Mouse (Mus musculus) E14TG2a.4 (cell line): ENCODE data around the gene Tanc2.

Experiments
- CTCF ChIP-seq: conservative IDR thresholded peaks from 2 replicates; pipeline ENCODE4 v1.5.1; 2014; ENCODE audit warnings: low read length
- NANOG ChIP-seq: IDR thresholded peaks from 2 replicates; pipeline ENCODE4 v1.6.1; 2014; ENCODE audit warnings: borderline replicate concordance, low read length, mixed read lengths
- POU5F1 ChIP-seq: IDR thresholded peaks from 2 replicates; pipeline ENCODE4 v1.6.1; 2014; ENCODE audit warnings: low read length, borderline replicate concordance

- no peak for TF ChIP-seq CTCF
- TF ChIP-seq NANOG = no peak
- TF ChIP-seq POU5F1 = no peak
Observed at GRCm38 (mm10) chr11:105667879-105668278, 78.1 kb downstream of the Tanc2 start.
